Mouse (Mus musculus) embryonic facial prominence, embryonic 14.5 days (tissue): ENCODE results near the gene Mcat. TPM values are rescaled to one million over a fixed set of nuclear protein-coding genes. Genes with fewer than 3 reads are reported as not detected.

Source experiments
- ATAC-seq: fragments of 200-750 bp; cut with Nextera tagmentation; 2 replicates; pipeline ENCODE4 v1.8.0; 2017; ENCODE audit warnings: low read depth, moderate number of reproducible peaks, moderate TSS enrichment
- DNase-seq: peaks from one replicate; pipeline ENCODE4 v3.0.0-alpha.2; 2015; ENCODE audit warnings: low spot score
- H3K27ac ChIP-seq: fragments of 300-500 bp; sonication (generic); replicated peaks from 2 replicates; pipeline ENCODE4 v1.5.1; 2014; ENCODE audit warnings: low read depth, mild to moderate bottlenecking, low read length, moderate library complexity
- H3K27me3 ChIP-seq: fragments of 300-500 bp; sonication (generic); replicated peaks from 2 replicates; pipeline ENCODE4 v1.6.1; 2014; ENCODE audit warnings: low read length; ENCODE audit not compliant: control insufficient read depth, insufficient read depth
- H3K36me3 ChIP-seq: fragments of 300-500 bp; sonication (generic); 2 replicates; pipeline ENCODE4 v1.6.1; 2014; ENCODE audit warnings: low read length, mixed read lengths; ENCODE audit not compliant: control insufficient read depth, insufficient read depth
- H3K4me1 ChIP-seq: fragments of 300-500 bp; sonication (generic); 2 replicates; pipeline ENCODE4 v1.6.1; 2014; ENCODE audit warnings: antibody characterized with exemption, low read length; ENCODE audit not compliant: control insufficient read depth, insufficient read depth
- H3K4me2 ChIP-seq: fragments of 300-500 bp; sonication (generic); 2 replicates; pipeline ENCODE4 v1.6.1; 2014; ENCODE audit warnings: low read depth, mild to moderate bottlenecking, low read length, moderate library complexity, mixed read lengths
- H3K4me3 ChIP-seq: fragments of 300-500 bp; sonication (generic); 2 replicates; pipeline ENCODE4 v1.5.1; 2014; ENCODE audit warnings: low read depth, mild to moderate bottlenecking, low read length
- H3K9ac ChIP-seq: fragments of 300-500 bp; sonication (generic); 2 replicates; pipeline ENCODE4 v1.6.1; 2014; ENCODE audit warnings: low read depth, mild to moderate bottlenecking, low read length, moderate library complexity, mixed read lengths
- H3K9me3 ChIP-seq: fragments of 300-500 bp; sonication (generic); 2 replicates; pipeline ENCODE4 v1.6.1; 2016; ENCODE audit warnings: low read length; ENCODE audit not compliant: control insufficient read depth
- WGBS: fragments of 180-500 bp; shearing (Covaris S2); extraction: QIAGEN DNeasy Blood & Tissue Kit; methylation state at CpG from one replicate; pipeline ENCODE4 v1.1.7; 2014; 5-methylcytosine and 5-hydroxymethylcytosine counted together
- polyA plus RNA-seq: library from polyadenylated mRNA; unstranded; fragments of >200 nt; fragmentation: Nextera tagmentation; extraction: Ambion mirVana; gene quantifications from 2 replicates; pipeline ENCODE4 v1.2.1, GENCODE M21; 2014

Mcat gene
- polyA plus RNA-seq, 1 experiment from 2014 or later: 34.9 TPM

- no peaks in the 10 kb centered on the region for H3K9me3 ChIP-seq
- no peak overlapping the region for H3K4me3 ChIP-seq
- H3K27me3 ChIP-seq: no peaks in the 10 kb centered on the region
- DNase-seq (no peak), ATAC-seq (no peak)
- no peak overlapping the region for H3K27ac ChIP-seq
- peaks cover 9% of the 10 kb centered on the region for H3K4me1 ChIP-seq
- no peak overlapping the region for H3K9ac ChIP-seq
- WGBS: 84% methylated on average over 4 of the region's 4 CpGs
- H3K36me3 ChIP-seq: no peaks in the 10 kb centered on the region
- no peak overlapping the region for H3K4me2 ChIP-seq
These were observed 33.2 kb upstream of the Mcat start for GRCm38 (mm10) chr15:83596833-83597232.

- DNase-seq (no peak), ATAC-seq (no peak)
- Histone ChIP-seq H3K27ac (no peak overlapping the region), H3K9me3 (no peaks in the 10 kb centered on the region), H3K36me3 (no peaks in the 10 kb centered on the region; the same call in 1 of the 2 replicates), H3K4me3 (peak overlapping the region; percentile 68), H3K9ac (peak overlapping the region; percentile 79), H3K4me1 (peaks cover 9% of the 10 kb centered on the region), H3K27me3 (no peaks in the 10 kb centered on the region), H3K4me2 (peak overlapping the region; percentile 72)
- 33% methylated on average over 7 of the region's 7 CpGs for WGBS
These were observed 31.8 kb upstream of the Mcat start for GRCm38 (mm10) chr15:83595364-83595711.

GRCm38 (mm10) chr15:83594513-83595363, 31.2 kb upstream of the Mcat start, which contains the start of gene Ttll12:
TSS of gene Ttll12 (minus strand) at chr15:83595157.
- Histone ChIP-seq H3K4me2 (peak within 1 kb of the TSS; percentile 72), H3K4me3 (peak within 1 kb of the TSS; percentile 68), H3K9me3 (no peaks in the 10 kb centered on the region), H3K27ac (peak within 1 kb of the TSS; percentile 24; the same call in 1 of the 2 replicates), H3K36me3 (no peaks in the 10 kb centered on the region; the same call in 1 of the 2 replicates), H3K4me1 (peaks cover 9% of the 10 kb centered on the region), H3K9ac (peak within 1 kb of the TSS; percentile 79), H3K27me3 (no peaks in the 10 kb centered on the region)
- ATAC-seq (peak; percentile 94), DNase-seq (peak; percentile 99)
- 0% methylated on average over 49 of the region's 68 CpGs for WGBS

GRCm38 (mm10) chr15:83593702-83594512, 30.3 kb upstream of the Mcat start:
- peak overlapping the region; percentile 72 for H3K4me2 ChIP-seq
- DNase-seq (peak; percentile 55), ATAC-seq (peak; percentile 66)
- H3K9me3 ChIP-seq: no peaks in the 10 kb centered on the region
- H3K4me3 ChIP-seq: peak overlapping the region; percentile 68
- H3K36me3 ChIP-seq: peaks cover 2% of the 10 kb centered on the region; the same call in 1 of the 2 replicates
- H3K27me3 ChIP-seq: no peaks in the 10 kb centered on the region
- H3K4me1 ChIP-seq: peaks cover 9% of the 10 kb centered on the region
- H3K27ac ChIP-seq: no peak overlapping the region
- H3K9ac ChIP-seq: peak overlapping the region; percentile 79
- 10% methylated on average over 19 of the region's 19 CpGs for WGBS

- Histone ChIP-seq H3K9me3 (no peaks in the 10 kb centered on the region), H3K4me3 (0 out of 2 replicates have a peak overlapping the region, but pooled peaks have one; percentile 68), H3K4me1 (peaks cover 9% of the 10 kb centered on the region), H3K27ac (no peak overlapping the region), H3K9ac (peak overlapping the region; percentile 79; the same call in 1 of the 2 replicates), H3K36me3 (peaks cover 9% of the 10 kb centered on the region; the same call in 1 of the 2 replicates), H3K4me2 (peak overlapping the region; percentile 72), H3K27me3 (no peaks in the 10 kb centered on the region)
- no peak for DNase-seq
- no peak for ATAC-seq
These were observed 29.6 kb upstream of the Mcat start for GRCm38 (mm10) chr15:83593189-83593585.

- H3K9ac ChIP-seq: peak overlapping the region; percentile 79; the same call in 1 of the 2 replicates
- peaks cover 12% of the 10 kb centered on the region for H3K36me3 ChIP-seq
- H3K4me3 ChIP-seq: no peak overlapping the region
- no peak for DNase-seq
- no peak overlapping the region for H3K27ac ChIP-seq
- no peaks in the 10 kb centered on the region for H3K27me3 ChIP-seq
- H3K4me1 ChIP-seq: peaks cover 9% of the 10 kb centered on the region
- 69% methylated on average over 8 of the region's 8 CpGs for WGBS
- no peak overlapping the region for H3K4me2 ChIP-seq
- no peak for ATAC-seq
- H3K9me3 ChIP-seq: no peaks in the 10 kb centered on the region
These were observed 28.9 kb upstream of the Mcat start for GRCm38 (mm10) chr15:83592260-83593188.

GRCm38 (mm10) chr15:83591758-83592157, 28.2 kb upstream of the Mcat start:
- H3K4me2 ChIP-seq: no peak overlapping the region
- peaks cover 20% of the 10 kb centered on the region for H3K36me3 ChIP-seq
- H3K27ac ChIP-seq: no peak overlapping the region
- WGBS: 68% methylated on average over 5 of the region's 6 CpGs
- ATAC-seq (no peak), DNase-seq (no peak)
- H3K4me1 ChIP-seq: peaks cover 9% of the 10 kb centered on the region
- no peak overlapping the region for H3K4me3 ChIP-seq
- no peaks in the 10 kb centered on the region for H3K27me3 ChIP-seq
- no peak overlapping the region for H3K9ac ChIP-seq
- no peaks in the 10 kb centered on the region for H3K9me3 ChIP-seq

GRCm38 (mm10) chr15:83590841-83591240, 27.3 kb upstream of the Mcat start:
- H3K4me2 ChIP-seq: no peak overlapping the region
- peaks cover 29% of the 10 kb centered on the region for H3K36me3 ChIP-seq
- no peaks in the 10 kb centered on the region for H3K27me3 ChIP-seq
- no peak for DNase-seq
- H3K9ac ChIP-seq: no peak overlapping the region
- H3K4me3 ChIP-seq: no peak overlapping the region
- ATAC-seq: no peak
- WGBS: 86% methylated on average over 4 of the region's 4 CpGs
- H3K27ac ChIP-seq: no peak overlapping the region
- no peaks in the 10 kb centered on the region for H3K9me3 ChIP-seq
- peaks cover 9% of the 10 kb centered on the region for H3K4me1 ChIP-seq
